Mouse (Mus musculus): ENCODE measurements around the gene Slc23a2. TPM values are rescaled to one million over a fixed set of nuclear protein-coding genes. Genes with fewer than 3 reads are reported as not detected.

Slc23a2 gene
- polyA plus RNA-seq, 1 experiment: 1.7 TPM

DNA sequence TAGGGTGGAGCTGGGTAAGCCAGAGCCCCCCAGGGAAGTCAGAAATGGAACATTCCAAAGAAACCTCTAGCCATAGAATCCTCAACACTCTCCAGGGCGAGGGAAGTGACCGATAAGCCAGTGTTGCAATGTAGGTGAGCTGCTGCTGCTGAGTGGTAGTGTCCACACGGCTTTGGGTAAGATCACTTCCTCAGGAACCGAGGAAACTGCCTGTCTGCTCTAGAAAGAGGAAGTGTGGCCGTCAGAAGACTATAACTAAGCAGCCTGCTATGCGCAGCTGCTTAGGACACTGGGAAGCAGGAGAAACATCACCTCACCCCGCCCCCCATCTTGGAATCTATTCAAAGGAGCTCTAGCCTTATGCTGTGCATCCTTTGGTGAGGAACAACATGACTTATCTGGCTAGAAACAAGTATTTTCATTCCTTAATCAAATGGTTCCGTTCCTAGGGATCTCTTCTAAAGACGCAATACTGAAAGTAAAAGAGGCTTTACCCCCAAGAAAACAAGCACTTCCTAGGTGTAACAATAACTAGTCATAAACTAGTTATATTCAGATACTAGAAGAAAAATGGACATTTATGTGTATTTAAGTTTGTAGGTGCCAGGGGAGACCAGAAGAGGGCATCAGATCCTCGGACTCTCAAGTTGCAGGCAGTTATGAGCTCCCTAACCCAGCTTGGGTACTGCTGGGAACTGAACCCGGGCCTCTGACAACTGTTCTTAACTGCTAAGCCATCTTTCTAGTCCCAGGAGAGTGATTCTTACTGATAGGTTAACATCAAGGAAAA lies 50.3 kb downstream of the Slc23a2 start:
- TF ChIP-seq GATA1 (IDR thresholded peaks at IDR 0.05; ENCODE audit: low read length): no peak

DNA sequence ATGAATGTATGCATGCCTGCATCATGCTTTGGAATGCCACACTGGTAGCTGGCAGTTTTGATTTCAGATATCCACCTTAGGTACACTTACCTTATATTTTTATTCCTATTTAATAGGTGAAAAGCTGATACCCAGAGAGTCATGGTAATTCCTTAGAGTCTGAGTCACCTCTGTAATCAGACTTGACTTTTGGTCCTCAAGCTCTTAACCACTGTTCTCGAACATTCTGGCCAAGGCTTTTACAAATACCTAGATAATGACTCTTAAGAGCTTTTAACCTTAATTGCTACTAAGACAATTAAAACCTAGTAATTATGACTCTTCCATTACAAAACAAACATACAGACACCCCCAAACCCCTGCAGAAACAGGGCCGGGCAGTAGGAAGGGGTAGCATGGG lies 51.2 kb downstream of the Slc23a2 start:
- no peak for TF ChIP-seq GATA1 (IDR thresholded peaks at IDR 0.05; ENCODE audit: low read length)

DNA sequence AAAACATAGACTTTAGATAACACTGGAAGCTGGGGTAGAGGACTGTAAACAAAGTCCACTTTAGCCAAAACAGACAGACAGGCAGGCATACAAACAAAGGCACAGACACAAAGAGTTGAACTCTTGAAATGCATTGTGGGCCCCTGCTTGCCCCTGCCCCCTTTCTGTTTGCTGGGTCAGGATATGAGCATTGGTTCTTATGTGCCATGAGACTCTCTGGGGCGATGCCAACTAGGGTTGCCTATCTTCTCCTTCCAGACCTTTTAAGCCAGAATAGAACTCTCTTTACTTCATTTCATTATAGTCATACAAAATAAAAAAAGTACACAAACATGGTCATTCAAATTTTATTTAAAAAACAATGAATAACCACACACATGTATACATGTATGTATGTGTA lies 51.6 kb downstream of the Slc23a2 start:
- no peak for TF ChIP-seq GATA1 (IDR thresholded peaks at IDR 0.05; ENCODE audit: low read length)

DNA sequence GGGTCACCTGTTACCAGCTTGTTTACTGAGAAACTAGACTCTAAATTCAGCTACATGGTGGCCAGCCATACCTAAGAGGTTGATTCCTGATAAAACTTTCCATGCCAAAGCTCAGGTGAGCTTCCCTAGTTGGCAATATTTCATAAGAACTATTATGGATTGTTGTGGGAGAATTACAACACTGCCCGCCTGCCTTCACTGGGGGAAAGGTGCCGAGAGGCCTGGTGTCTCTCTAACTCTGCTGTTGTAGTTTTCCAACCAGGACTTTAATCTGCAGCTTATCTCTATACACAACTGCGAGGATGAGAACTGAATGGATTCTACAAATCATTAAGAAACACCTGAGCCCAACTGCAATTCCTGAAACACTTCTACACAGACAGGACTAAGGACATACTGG lies 52.2 kb downstream of the Slc23a2 start:
- no peak for TF ChIP-seq GATA1 (IDR thresholded peaks at IDR 0.05; ENCODE audit: low read length)

DNA sequence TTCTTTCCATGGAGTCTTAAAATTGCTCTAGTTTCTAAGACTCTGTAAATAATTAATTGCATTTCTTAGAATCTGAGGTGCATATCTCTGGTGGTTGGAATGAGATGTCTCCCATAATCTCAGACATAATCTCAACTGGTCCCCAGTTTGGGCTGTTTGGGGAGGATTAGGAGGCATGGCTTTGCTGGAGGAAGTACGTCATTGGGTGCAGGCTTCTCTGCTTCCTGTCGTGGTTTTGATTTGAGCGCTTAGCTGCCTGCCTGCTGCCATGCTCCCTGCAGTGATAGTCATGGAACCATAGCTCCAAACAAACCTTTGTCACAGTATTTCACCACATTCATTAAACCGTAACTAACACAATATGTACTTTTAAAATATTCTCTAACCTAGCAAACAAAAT lies 53.2 kb downstream of the Slc23a2 start:
- no peak for TF ChIP-seq GATA1 (IDR thresholded peaks at IDR 0.05; ENCODE audit: low read length)

DNA sequence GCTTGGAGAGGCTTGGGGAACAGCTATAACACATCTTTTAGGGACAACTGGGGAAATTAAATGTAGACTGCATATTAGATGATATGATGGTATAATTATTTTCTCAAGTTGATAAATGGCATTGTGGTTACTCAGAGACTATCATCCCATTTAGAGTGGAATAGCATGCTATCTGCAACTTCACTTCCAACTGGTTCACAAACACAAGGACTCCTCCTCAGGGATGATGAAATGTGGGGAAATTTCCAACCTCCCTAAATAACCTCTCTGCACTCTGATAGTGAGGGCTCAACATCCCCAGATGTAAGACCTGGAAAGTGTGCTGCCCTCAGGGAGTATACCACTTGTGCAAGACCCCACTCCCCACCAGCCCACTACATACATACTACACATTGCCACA lies 60.1 kb downstream of the Slc23a2 start:
- TF ChIP-seq GATA1 (IDR thresholded peaks at IDR 0.05; ENCODE audit: low read length): no peak

DNA sequence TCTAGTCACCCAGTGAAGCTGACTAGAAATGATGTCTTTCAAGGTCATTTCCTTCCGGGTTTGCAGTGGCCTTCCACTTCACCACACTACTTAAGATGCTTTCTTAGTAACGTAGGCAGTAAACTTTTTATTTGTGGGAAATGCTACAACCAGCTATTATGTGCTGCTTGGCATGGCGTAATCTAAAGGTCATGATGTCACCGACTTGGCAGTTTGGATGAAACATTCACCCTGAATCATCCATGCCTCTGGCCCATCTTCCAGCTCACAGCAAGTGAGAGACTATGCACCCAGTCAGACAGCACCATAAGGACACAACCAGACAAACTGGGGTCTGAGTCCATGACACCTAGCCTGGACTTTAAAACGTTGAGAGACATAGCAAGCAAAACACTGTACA lies 60.5 kb downstream of the Slc23a2 start:
- TF ChIP-seq GATA1 (IDR thresholded peaks at IDR 0.05; ENCODE audit: low read length): no peak

DNA sequence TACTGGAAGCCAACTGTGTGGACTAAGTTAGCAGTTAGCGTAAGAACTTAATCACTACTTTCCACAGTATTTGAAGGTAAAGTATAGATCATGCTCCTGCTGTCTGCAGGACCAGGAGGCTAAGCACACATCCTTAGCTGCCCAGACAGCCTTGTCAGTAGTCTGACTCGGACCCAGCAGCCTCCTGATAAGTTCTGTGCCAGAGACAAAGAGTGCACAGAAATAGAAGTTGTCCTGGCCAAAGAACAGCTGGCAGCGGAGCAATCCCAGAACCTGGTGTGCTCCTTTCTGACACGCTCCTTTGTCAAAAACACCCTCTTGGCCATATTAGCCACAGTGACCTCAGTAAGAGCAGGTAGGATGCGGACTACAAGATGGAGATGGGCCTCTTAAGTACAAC lies 65.8 kb downstream of the Slc23a2 start:
- TF ChIP-seq GATA1 (IDR thresholded peaks at IDR 0.05; ENCODE audit: low read length): no peak

DNA sequence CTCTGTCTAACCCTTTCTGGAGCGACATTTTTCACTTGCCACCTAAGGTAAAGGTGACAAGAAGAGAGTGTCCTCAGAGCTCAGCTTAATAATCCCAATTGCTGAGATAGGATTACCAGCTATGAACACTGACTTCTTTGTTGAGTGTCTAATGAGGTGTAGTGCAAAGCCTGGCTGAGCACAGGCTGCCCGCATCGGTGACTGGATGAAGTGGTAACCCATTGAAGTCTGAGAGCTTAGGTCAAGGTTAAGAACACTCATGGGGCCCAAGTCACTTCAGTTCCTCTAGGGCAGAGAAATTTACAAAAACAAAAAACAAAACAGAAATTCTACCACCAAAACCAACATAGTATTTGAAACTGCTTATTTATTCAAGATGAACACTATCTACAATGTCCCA lies 71.9 kb downstream of the Slc23a2 start:
- no peak for TF ChIP-seq GATA1 (IDR thresholded peaks at IDR 0.05; ENCODE audit: low read length)

DNA sequence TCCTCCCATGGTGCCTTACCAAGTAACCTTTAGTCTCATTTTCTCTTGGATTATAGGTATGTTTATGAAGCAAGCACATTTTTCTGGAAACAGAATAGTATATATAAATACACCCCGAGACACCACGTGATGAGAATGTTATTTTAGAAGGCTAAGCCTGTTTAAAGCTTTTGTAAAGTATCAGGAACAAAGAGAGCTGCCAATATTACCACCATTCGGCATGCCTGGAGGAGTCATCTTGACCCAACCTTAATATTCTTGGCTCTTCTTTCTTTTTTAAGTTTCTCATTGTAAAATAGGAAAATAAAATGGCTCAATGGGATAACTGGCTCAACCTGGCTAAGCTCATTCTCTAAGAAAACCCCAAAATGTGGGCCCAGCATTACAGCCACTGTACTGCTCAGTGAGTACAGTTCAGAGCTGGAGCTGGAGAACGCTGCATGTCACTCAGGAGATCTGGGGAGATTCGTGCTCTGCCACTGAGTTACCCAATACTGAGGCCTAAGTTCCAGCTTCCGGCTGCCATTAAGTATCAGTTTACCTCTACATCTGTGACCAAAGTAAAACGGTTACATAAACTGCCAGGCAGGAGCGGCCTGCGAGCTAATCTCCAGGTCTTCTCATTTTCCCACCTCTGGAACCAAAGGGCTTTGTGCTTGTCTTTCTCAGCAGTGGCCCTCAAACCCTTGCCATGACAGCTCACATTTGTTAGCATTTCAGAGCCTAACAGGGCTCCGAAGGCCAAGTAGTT lies 74.7 kb downstream of the Slc23a2 start:
- no peak for TF ChIP-seq GATA1 (IDR thresholded peaks at IDR 0.05; ENCODE audit: low read length)

DNA sequence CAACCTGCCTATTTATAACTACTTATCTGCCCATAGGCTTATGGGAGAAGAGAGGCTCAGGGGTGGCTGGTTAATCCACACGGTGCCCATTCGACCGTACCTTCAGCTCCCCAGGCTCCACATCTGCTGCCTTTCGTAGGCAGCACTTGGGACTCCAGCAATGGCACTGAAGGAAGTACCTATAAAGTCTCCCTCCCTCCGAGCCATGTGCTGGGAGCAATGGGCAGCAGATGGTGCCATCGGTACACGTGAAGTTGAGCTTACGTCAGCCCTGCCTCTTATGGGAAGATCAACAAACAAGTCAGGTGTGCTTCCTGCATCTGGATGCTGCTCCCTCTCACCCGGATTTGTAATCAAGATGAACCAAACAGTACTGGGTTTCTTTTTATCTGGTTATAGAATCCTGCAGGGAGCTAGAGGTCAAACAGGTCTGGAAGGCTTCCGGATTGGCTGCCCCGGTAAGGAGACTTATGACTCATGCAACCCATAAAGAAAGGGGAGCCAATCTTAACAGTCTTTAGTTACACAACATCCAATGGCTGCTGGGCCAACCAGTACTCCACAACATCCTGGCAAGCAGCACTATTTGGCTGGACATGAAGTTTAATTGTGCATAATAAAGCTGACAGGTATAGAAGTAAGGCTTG lies 80.6 kb downstream of the Slc23a2 start:
- no peak for TF ChIP-seq GATA1 (IDR thresholded peaks at IDR 0.05; ENCODE audit: low read length)

DNA sequence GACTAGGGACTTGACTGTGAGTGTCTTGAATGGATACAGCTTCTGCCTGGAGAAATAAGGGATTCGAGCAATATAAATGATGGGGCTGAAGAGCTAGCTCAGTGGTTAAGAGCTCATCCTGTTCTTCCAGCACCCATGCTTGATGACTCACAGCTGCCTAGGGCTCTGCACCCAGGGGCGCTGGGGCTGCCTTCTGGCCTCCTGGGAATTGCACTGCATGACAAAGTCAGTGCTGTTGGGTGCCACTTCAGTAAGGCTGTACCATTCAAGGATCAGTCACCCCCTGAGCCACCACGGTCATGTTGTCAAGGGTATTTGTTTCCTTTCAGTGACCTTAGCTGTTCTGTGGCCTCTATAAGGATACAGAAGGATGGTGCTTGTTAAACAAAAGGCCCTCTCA lies 81.1 kb downstream of the Slc23a2 start:
- TF ChIP-seq GATA1 (IDR thresholded peaks at IDR 0.05; ENCODE audit: low read length): no peak

DNA sequence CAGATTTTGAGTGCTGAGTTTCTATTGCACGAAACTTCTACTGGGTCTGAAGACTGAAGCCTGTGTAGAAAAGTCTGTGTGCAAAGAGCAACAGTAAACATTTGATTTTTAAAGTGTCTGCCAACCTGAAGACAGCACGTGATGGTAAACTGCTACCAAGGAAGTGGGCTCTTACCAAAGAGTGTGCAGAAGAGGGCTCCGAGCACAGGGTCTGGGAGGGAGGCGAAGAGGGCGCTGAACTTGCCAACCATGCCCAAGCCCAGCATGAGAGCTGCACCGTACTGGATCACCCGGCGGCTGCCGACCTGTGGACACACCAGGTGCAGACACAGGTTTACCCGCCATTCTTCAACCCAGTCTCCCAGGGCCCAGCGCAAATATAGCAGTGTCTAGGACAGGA lies 83.0 kb downstream of the Slc23a2 start:
- TF ChIP-seq GATA1 (IDR thresholded peaks at IDR 0.05; ENCODE audit: low read length): no peak

DNA sequence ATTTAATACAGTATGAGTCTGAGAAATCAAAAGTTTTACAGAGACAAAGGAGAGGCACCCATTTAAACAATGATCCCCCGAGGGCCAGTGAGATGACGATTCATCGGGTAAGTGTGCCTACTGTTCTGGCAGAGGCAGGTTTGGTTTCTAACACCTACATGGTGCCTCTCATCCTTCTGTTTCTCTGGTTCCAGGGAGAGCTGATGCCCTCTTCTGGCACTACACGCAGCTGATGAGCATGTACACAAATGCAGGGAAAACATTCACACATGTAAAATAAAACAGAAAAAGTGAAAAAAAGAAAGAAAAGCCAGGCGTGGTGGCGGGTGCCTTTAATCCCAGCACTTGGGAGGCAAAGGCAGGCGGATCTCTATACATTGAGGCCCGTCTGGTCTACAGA lies 85.0 kb downstream of the Slc23a2 start:
- TF ChIP-seq GATA1 (IDR thresholded peaks at IDR 0.05; ENCODE audit: low read length): no peak

DNA sequence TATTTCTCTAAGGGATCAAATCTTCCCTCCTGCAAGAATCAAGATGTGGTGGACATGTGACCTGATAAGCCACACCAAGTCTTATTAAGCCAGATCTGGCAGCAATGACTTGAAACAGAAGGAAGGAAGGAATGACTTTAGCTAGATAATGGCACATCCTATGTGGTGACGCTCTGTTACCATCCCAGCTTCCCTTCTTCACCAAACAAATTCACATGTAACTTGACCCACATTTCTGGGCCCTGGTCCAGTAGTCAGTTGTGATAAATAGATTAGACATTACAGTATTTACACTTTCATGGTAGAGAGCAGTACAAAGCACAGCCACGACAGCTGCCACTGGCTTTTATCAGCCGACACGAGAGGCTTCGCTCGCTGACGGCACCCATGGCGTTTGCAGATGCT lies 89.6 kb downstream of the Slc23a2 start:
- TF ChIP-seq GATA1 (IDR thresholded peaks at IDR 0.05; ENCODE audit: low read length): no peak

DNA sequence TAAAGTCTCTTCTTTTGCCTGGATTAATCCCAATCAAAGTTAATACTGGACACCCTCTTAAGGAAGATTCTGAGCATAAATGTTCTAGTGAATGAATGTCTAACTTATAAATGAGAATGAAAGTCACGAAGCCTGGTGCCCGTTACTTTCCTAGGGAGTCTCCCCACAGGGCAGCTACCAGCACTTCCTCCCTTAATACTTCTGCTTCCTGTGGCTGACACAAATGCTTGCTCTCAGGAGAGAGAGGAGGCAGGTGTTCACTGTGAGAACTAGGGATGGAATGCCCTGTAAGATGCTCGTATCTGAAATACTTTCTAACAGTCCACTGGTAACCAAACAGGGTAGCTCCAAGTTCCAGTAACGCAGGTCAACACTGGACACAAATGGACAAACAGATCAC lies 91.1 kb downstream of the Slc23a2 start:
- TF ChIP-seq GATA1 (IDR thresholded peaks at IDR 0.05; ENCODE audit: low read length): no peak

Measured in G1E-ER4 (cell line).